Mouse (Mus musculus): ENCODE results near the gene Fn3krp. TPM values are rescaled to one million over a fixed set of nuclear protein-coding genes. Genes with fewer than 3 reads are reported as not detected.

Gene Fn3krp
- polyA plus RNA-seq, 2 experiments = 24.2 to 24.4 TPM

GRCm38 (mm10) chr11:121388554-121388945 is 32.7 kb upstream of the Fn3krp start:
- H3K4me3 ChIP-seq (ENCODE audit: insufficient read depth in 1 of 2, low read depth in 2 of 2, low read length in 2 of 2) = peak overlapping the region in 1 of 2 experiments; percentile 66; a peak in 2 of 4 replicates

GRCm38 (mm10) chr11:121390793-121391192 is 30.4 kb upstream of the Fn3krp start:
- H3K27ac ChIP-seq = no peak overlapping the region
- H3K4me3 ChIP-seq (ENCODE audit: insufficient read depth in 1 of 2, low read depth in 2 of 2, low read length in 2 of 2) = no peak overlapping the region
- H3K9me3 ChIP-seq (ENCODE audit: control insufficient read depth, low read length) = no peaks in the 10 kb centered on the region
- H3K9ac ChIP-seq (replicated peaks) = no peak overlapping the region
- no peaks in the 10 kb centered on the region for H3K27me3 ChIP-seq (ENCODE audit: control insufficient read depth, insufficient read depth, low read length)
- no peak overlapping the region for H3K4me2 ChIP-seq (ENCODE audit: low read depth)
- DNase-seq (ENCODE audit: low read depth in 3 of 3, low spot score in 3 of 3) = no peak
- TF ChIP-seq EP300 (IDR thresholded peaks at IDR 0.05; ENCODE audit: low read depth) = no peak
- TF ChIP-seq CTCF (IDR thresholded peaks at IDR 0.05; ENCODE audit: low read depth) = no peak
- 22% methylated on average over 3 of the region's 3 CpGs for WGBS (ENCODE audit: insufficient replicate concordance)
- H3K36me3 ChIP-seq (replicated peaks; ENCODE audit: control insufficient read depth, insufficient read depth, low read depth) = no peaks in the 10 kb centered on the region
- ATAC-seq (ENCODE audit: insufficient read depth) = no peak
- peaks cover 2 to 6% of the 10 kb centered on the region in 2 experiments; a peak in 1 of 4 replicates for H3K4me1 ChIP-seq (replicated peaks; ENCODE audit: control insufficient read depth in 2 of 2, insufficient read depth in 2 of 2, low read length in 1 of 2)

More at GRCm38 (mm10) chr11:121388554-121388945, 32.7 kb upstream of the Fn3krp start:
- no peaks in the 10 kb centered on the region for H3K36me3 ChIP-seq (replicated peaks; ENCODE audit: control insufficient read depth, insufficient read depth, low read depth)
- DNase-seq (ENCODE audit: low read depth in 3 of 3, low spot score in 3 of 3) (no peak), ATAC-seq (ENCODE audit: insufficient read depth) (no peak)
- no peak overlapping the region for H3K9ac ChIP-seq (replicated peaks)
- H3K4me2 ChIP-seq (ENCODE audit: low read depth) = peak overlapping the region; percentile 91
- H3K9me3 ChIP-seq (ENCODE audit: control insufficient read depth, low read length) = no peaks in the 10 kb centered on the region
- no peaks in the 10 kb centered on the region; the same call in 1 of the 2 replicates for H3K27me3 ChIP-seq (ENCODE audit: control insufficient read depth, insufficient read depth, low read length)
- no peak overlapping the region for H3K27ac ChIP-seq
- TF ChIP-seq EP300 (IDR thresholded peaks at IDR 0.05; ENCODE audit: low read depth) (no peak), CTCF (IDR thresholded peaks at IDR 0.05; ENCODE audit: low read depth) (0 out of 2 replicates have a peak, but pooled peaks have one; percentile 6)
- peaks cover 2 to 6% of the 10 kb centered on the region in 2 experiments; a peak in 1 of 4 replicates for H3K4me1 ChIP-seq (replicated peaks; ENCODE audit: control insufficient read depth in 2 of 2, insufficient read depth in 2 of 2, low read length in 1 of 2)
- WGBS (ENCODE audit: insufficient replicate concordance) = 17% methylated on average over 6 of the region's 6 CpGs

- Histone ChIP-seq H3K9me3 (ENCODE audit: control insufficient read depth, low read length) (no peaks in the 10 kb centered on the region), H3K4me3 (ENCODE audit: insufficient read depth in 1 of 2, low read depth in 2 of 2, low read length in 2 of 2) (no peak overlapping the region), H3K27me3 (ENCODE audit: control insufficient read depth, insufficient read depth, low read length) (no peaks in the 10 kb centered on the region), H3K27ac (no peak overlapping the region), H3K4me1 (replicated peaks; ENCODE audit: control insufficient read depth in 2 of 2, insufficient read depth in 2 of 2, low read length in 1 of 2) (peaks cover 2 to 5% of the 10 kb centered on the region in 2 experiments; a peak in 1 of 4 replicates), H3K4me2 (ENCODE audit: low read depth) (no peak overlapping the region), H3K36me3 (replicated peaks; ENCODE audit: control insufficient read depth, insufficient read depth, low read depth) (no peaks in the 10 kb centered on the region), H3K9ac (replicated peaks) (no peak overlapping the region)
- DNase-seq (ENCODE audit: low read depth in 3 of 3, low spot score in 3 of 3) (no peak), ATAC-seq (ENCODE audit: insufficient read depth) (no peak)
- TF ChIP-seq CTCF (IDR thresholded peaks at IDR 0.05; ENCODE audit: low read depth) = no peak
- TF ChIP-seq EP300 (IDR thresholded peaks at IDR 0.05; ENCODE audit: low read depth) = 0 out of 2 replicates have a peak, but pooled peaks have one; percentile 12
- 35% methylated on average over 3 of the region's 3 CpGs for WGBS (ENCODE audit: insufficient replicate concordance)
Observed at GRCm38 (mm10) chr11:121392405-121392804, 28.8 kb upstream of the Fn3krp start.

- no peak overlapping the region for H3K4me2 ChIP-seq (ENCODE audit: low read depth)
- H3K9ac ChIP-seq (replicated peaks) = no peak overlapping the region
- no peak for DNase-seq (ENCODE audit: low read depth in 3 of 3, low spot score in 3 of 3)
- WGBS (ENCODE audit: insufficient replicate concordance) = 64% methylated on average over 3 of the region's 3 CpGs
- H3K4me1 ChIP-seq (replicated peaks; ENCODE audit: control insufficient read depth in 2 of 2, insufficient read depth in 2 of 2, low read length in 1 of 2) = no peaks in the 10 kb centered on the region
- no peaks in the 10 kb centered on the region for H3K36me3 ChIP-seq (replicated peaks; ENCODE audit: control insufficient read depth, insufficient read depth, low read depth)
- no peaks in the 10 kb centered on the region for H3K9me3 ChIP-seq (ENCODE audit: control insufficient read depth, low read length)
- H3K27ac ChIP-seq = no peak overlapping the region
- H3K4me3 ChIP-seq (ENCODE audit: insufficient read depth in 1 of 2, low read depth in 2 of 2, low read length in 2 of 2) = no peak overlapping the region
- peaks cover 6% of the 10 kb centered on the region for H3K27me3 ChIP-seq (ENCODE audit: control insufficient read depth, insufficient read depth, low read length)
- ATAC-seq (ENCODE audit: insufficient read depth) = no peak
- no peak for TF ChIP-seq EP300 (IDR thresholded peaks at IDR 0.05; ENCODE audit: low read depth)
- no peak for TF ChIP-seq CTCF (IDR thresholded peaks at IDR 0.05; ENCODE audit: low read depth)
Observed at GRCm38 (mm10) chr11:121407366-121408155, 13.6 kb upstream of the Fn3krp start.

- no peak for TF ChIP-seq EP300 (IDR thresholded peaks at IDR 0.05; ENCODE audit: low read depth)
- TF ChIP-seq CTCF (IDR thresholded peaks at IDR 0.05; ENCODE audit: low read depth) = no peak
- ATAC-seq (ENCODE audit: insufficient read depth) (no peak), DNase-seq (ENCODE audit: low read depth in 3 of 3, low spot score in 3 of 3) (no peak)
- 72% methylated on average over 5 of the region's 5 CpGs for WGBS (ENCODE audit: insufficient replicate concordance)
- Histone ChIP-seq H3K27ac (no peak overlapping the region), H3K4me3 (ENCODE audit: insufficient read depth in 1 of 2, low read depth in 2 of 2, low read length in 2 of 2) (no peak overlapping the region), H3K4me2 (ENCODE audit: low read depth) (no peak overlapping the region), H3K27me3 (ENCODE audit: control insufficient read depth, insufficient read depth, low read length) (peaks cover 3% of the 10 kb centered on the region), H3K9ac (replicated peaks) (no peak overlapping the region), H3K4me1 (replicated peaks; ENCODE audit: control insufficient read depth in 2 of 2, insufficient read depth in 2 of 2, low read length in 1 of 2) (peaks cover 0 to 3% of the 10 kb centered on the region in 2 experiments; a peak in 1 of 4 replicates), H3K36me3 (replicated peaks; ENCODE audit: control insufficient read depth, insufficient read depth, low read depth) (no peaks in the 10 kb centered on the region), H3K9me3 (ENCODE audit: control insufficient read depth, low read length) (no peaks in the 10 kb centered on the region)
Observed at GRCm38 (mm10) chr11:121414762-121415161, 6.4 kb upstream of the Fn3krp start.
